Mouse (Mus musculus) heart, postnatal 36 days (tissue): Measurements from ENCODE around the gene Osbp2. TPM values are rescaled to one million over a fixed set of nuclear protein-coding genes. Genes with fewer than 3 reads are reported as not detected.
"Not testable (repeated sequence)": the region's sequence is repeated elsewhere in the genome, so short reads cannot be mapped to it uniquely, and the experiment has no call there.

ENCODE experiments used
- DNase-seq, 2 experiments: peaks; one replicate each; pipeline ENCODE4 v3.0.0; 2021 to 2022
- intact Hi-C: fragments of 180-260 bp; cut with DNase I; formaldehyde crosslinking; loops from one replicate; pipeline ENCODE4 v1.15.1; 2025
- total RNA-seq, 2 experiments: library from RNA; stranded (reverse); gene quantifications; 2 replicates each; pipeline ENCODE4 v1.2.3; 2021

The Osbp2 gene
- 10 to 100 TPM; 14.1 to 14.3 TPM for total RNA-seq

DNA sequence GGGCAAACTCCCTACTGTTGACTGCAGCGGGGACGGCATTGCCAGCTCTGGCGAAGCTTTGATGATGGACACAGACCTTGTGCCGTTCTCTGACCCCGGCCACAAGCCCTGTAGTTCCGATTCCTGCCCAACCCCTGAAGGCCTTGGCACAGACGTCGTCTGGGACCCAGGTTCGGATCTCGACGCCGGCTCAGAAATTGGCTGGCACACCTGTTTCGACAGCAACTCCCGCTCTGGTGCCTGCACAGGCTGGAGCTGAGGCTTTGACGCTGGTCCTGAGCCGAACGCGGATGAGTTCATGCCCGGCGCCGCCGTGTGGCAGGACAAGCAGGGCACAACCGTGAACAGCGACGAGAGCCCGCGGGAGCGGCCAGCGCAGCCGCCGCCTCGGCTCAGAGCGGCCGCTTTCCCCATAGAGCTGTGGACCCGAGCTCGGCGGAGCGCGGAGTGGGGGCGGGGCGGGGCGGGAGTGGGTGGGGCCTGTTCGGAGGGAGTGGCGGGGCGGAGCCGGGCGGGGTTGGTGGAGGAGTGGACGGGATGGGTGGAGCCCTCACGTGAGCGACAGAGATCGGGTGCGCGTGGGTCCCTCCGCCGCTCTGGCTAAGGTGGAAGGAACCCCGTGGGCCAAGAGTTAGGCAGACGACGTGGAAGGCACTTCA, at the start of gene Osbp2:
Osbp2 (minus strand) TSS at position 450 of the 659 bp plus-strand sequence.
- intact Hi-C loops: no loop called here
- DNase-seq: peak; percentile 53 to 63

DNA sequence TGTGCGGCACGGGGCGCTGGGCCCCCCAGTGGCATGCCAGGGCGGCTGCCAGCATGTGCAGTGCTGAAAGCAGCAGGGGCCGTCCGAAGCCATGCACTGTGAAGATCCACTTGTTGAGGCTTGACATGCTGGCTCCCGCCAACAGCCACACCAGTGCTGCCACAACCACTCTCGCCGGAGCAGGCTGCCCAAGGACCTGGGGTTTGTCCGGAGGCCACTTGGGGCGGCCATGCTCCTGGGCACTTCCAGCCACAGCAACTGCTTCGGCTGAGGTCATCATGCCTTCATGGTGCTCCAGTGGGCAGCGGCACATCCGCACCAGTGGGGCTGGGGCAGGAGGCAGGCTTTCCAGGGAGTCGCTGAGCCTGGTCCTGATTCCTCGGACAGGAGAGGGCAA, 49.2 kb upstream of the Osbp2 start:
- DNase-seq: peak; percentile 24 to 53
- intact Hi-C loops: loop anchor here (10.0 kb wide), 1 partner anchor 378 kb away; no protein-coding TSS in a partner anchor

DNA sequence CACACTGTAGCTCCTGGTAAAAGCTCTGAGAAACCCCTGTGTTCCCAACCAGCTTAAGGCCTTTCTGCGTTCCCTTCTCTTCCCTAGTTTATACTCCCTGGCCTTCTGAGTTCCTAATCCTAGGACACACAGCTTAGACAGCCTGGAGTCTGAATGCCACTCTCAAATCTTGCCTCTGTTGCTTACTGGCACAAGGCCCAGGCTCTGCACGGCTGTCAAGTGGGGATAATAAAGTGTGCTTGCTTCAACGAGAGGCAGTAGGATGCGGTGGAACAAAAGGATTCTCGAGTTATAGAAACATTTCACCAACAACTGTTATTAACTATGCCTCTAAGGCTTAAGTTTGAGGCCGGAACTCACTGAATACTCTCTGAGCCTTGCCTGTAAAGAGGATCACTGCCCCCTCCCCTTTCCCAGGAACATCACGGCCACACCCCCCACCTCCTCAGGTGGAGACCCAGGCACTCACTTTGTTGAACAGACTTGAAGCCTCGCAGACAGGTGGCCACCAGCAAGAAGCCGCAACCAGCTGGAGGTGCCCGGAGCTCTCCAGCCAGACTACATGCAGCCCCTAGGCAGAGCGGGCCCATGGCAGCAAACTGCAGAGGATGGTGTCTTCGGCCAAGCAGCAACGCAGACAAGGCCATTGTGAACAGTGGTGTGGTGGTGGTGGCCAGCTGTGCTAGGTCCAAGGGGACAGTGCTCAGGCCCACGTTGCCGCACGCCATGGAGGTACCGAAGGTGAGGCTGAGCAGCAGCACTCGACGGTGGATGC, 48.6 kb upstream of the Osbp2 start:
- intact Hi-C loops: loop anchor here (10.0 kb wide), 1 partner anchor 377 kb away; no protein-coding TSS in a partner anchor
- DNase-seq: peak in 1 of 2 experiments; percentile 18

DNA sequence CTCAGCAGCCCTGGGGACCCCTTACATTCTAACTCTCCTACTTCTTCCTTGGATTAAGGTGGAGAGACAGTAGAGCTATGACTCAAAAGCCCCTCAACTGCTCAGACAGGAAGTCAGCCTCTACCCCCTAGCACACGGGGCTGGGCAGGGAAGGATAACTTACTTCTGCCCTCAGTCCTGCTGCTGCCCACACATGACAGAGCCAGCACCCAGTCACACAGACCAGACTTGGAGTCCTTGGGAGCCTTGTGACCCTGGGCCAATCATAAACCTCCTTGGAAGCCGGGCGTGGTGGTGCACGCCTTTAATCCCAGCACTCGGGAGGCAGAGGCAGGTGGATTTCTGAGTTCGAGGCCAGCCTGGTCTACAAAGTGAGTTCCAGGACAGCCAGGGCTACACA, 47.7 kb upstream of the Osbp2 start:
- intact Hi-C loops: loop anchor here (2.0 to 10.0 kb wide), 2 partner anchors 17 to 377 kb away; partner anchors contain the start of genes 4921536K21Rik and Dusp18
- DNase-seq: not testable (repeated sequence)

DNA sequence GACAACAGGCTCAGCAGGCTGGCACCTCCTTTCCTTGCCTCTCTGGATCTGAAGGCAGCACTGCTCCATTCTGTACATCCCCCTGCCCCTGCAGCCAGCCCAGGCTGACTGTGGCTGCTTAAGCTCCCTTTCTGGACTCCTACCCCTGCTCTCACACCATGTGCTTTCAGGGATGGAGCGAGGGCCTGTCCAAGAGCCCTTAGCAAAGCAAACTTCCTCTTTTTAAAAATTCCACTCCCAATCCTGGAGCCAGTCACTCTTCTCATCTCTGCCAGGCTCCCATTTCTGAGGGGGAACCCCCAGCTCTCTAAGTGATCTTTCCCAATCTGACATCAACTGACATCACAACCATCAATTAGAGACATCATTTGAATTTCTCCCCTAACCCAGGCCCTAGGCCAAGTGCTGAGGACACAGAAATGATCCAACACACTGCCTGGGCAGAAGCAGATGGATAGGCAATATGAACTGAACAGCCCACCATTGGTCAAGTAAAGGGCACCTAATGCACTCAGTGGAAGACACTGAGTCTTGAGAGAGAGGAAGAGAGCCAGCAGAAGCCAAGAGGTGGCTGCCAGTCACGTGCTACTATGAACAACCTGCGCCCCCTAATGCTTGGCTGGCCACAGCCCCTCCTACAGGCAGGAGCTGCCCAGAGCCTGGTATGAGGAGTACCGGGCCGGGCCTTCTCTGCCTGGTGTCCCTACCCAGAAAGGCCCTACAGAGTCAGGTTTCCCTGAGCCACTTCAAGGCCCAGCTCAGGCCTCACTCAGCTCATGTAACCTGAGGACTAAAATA, 47.0 kb upstream of the Osbp2 start:
- intact Hi-C loops: loop anchor here (2.0 to 10.0 kb wide), 2 partner anchors 16 to 376 kb away; partner anchors contain the start of genes 4921536K21Rik and Dusp18
- no peak for DNase-seq

DNA sequence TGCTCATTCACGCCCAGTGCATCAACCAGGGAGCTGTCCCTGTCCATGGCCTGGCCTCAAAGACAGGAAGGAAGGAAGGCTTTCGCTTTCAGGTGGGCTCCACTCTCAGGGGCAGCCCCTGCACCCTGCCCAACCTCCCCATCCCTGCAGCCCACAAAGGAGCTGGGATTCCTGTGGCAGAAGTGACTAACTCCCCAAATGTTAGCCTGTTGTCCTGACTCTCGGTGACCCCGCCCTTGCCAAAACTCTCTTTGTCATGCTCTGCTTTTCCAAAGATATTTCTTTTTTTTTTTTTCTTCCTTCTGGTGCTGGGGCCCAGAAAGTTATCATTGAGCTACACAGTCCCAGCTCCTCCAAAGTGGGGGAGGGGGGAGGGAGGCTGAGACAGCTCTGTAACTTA, 45.5 kb upstream of the Osbp2 start:
- intact Hi-C loops: no loop called here
- no peak for DNase-seq

DNA sequence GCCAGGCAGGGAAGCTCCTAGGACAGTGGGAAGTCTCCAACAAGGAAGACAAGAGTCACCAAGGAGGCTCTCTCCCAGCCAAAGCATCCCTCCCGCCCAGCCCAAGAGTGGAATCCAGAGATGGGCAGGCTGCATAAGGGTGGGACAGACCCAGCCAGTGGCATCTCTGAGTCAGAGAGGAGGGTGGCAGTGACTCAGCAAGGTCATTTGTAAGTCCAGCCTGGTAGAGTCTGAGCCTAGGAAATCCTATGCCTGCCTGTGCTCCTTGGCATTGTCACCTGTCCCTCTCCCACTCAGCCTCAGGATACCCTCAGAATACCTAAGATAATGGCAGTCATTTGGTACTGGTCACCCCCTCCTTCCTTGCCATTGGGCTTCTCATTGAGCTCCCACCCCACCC, 41.7 kb upstream of the Osbp2 start:
- intact Hi-C loops: no loop called here

DNA sequence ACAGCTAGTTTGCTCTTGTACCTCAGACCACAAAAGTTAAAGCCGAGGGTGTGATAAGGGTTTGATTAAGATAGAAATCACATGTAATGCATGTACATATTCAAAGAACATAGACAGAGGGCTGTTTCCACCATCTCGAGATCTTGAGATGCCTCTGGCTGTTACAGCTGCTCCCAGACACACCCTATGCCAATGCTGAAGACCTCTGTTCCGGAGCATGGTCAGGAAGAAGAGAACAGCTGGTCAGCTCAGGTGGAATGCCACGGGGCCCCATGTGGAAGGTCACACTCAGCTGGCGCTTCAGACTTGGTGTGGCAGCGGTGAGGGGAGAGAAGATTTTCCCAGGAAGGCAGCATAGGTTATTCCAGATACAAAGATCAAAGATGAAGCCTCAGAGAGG, 41.0 kb upstream of the Osbp2 start:
- no peak for DNase-seq
- intact Hi-C loops: no loop called here

More for the DNA sequence above, 41.7 kb upstream of the Osbp2 start:
- no peak for DNase-seq

DNA sequence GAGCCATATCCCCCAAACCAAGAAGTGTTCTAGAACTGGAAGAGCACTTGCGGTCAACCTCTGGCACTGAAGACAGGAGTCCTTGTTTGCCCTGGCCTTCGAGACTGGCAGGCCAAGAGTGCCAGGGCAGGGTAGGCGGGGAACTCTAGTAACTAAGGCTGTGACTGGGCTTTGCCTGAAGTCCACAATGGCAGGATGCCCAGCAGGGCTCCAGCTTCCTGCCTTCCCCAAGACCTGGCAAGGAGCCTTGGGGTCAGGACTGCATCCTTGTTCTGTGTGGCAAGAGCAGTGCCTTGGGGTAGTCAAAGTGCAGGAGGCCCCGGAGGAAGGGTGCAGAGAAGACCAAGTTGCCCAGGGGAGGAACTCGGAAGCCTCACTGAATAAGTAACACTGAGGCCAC, 39.3 kb upstream of the Osbp2 start:
- DNase-seq: peak; percentile 60 to 62
- intact Hi-C loops: no loop called here

DNA sequence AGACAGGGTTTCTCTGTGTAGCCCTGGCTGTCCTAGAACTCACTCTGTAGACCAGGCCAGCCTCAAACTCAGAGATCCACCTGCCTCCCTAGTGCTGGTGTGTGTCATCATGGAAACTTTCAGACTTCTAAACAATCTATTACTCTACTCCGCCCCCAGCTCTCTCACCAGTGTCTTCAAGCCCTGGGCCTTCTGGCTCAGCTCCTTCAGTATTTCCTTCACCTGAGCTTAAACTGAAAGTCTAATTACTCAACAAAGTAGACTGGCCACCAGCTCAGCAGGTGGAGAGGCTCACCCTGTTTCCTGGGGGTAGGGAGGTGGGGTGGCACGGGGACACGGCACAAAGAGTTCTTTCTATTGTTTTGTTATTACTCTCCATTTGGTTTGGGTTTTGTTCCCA, 38.8 kb upstream of the Osbp2 start:
- intact Hi-C loops: no loop called here
- DNase-seq: no peak

DNA sequence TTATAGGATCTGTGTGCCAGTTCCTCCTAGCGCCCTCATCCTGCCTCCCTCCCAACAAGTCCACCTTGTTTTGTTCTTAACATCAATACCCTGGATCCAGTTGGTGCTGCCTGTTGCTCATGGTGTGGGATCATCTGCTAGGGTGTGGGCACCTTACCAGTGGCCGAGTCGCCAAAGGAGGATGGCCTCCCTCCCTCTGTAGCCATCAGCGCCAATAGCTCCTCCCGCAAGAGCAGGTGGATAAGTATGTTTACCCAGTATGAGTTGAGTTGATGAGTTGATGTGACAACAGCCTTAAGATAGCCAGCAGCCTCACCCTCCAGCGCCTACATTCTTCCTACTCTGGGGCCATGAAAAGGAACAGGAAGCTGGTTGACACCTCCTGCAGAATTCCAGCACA, 36.6 kb upstream of the Osbp2 start:
- DNase-seq: no peak
- intact Hi-C loops: no loop called here

DNA sequence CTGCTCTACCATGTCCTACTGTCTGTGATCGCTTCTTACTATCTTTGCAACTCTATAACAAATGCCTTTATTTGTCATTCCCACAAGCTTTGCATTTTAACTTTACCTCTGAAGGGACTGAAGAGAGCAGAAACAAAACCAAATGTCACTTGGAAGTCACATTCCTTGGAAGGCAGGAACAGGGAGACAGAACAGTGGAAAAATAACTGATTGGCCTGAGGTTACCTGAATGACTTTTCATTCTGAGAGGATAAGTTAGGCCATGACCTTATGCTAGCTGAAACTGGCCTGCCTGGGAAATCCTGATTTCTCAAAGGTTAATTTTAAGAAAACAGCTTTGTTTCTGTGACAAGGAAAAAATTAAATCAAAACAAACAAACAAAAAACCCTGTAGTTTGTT, 32.2 kb upstream of the Osbp2 start:
- intact Hi-C loops: loop anchor here (2.0 kb wide), 1 partner anchor 15 kb away; no protein-coding TSS in a partner anchor
- no peak for DNase-seq

DNA sequence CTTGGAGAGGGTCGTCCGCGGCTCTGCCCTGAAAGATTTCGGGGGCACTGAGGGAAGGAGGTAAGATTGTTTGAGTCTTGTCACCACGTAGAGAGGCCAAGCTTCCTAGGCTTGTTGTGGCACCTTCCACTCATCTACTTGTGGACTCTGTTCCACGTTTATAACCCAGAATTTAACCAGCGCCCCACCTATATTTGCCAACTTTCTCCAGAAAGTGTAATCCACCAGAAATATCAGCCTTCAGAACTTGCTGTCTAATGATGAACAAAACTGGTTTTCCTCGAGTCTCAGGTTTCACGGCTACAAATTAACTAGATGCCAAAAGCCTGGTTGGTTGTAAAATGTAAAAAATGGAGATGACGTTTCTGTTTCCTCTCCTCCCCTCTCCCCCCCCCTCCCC, 31.8 kb upstream of the Osbp2 start:
- intact Hi-C loops: loop anchor here (2.0 kb wide), 1 partner anchor 15 kb away; no protein-coding TSS in a partner anchor

DNA sequence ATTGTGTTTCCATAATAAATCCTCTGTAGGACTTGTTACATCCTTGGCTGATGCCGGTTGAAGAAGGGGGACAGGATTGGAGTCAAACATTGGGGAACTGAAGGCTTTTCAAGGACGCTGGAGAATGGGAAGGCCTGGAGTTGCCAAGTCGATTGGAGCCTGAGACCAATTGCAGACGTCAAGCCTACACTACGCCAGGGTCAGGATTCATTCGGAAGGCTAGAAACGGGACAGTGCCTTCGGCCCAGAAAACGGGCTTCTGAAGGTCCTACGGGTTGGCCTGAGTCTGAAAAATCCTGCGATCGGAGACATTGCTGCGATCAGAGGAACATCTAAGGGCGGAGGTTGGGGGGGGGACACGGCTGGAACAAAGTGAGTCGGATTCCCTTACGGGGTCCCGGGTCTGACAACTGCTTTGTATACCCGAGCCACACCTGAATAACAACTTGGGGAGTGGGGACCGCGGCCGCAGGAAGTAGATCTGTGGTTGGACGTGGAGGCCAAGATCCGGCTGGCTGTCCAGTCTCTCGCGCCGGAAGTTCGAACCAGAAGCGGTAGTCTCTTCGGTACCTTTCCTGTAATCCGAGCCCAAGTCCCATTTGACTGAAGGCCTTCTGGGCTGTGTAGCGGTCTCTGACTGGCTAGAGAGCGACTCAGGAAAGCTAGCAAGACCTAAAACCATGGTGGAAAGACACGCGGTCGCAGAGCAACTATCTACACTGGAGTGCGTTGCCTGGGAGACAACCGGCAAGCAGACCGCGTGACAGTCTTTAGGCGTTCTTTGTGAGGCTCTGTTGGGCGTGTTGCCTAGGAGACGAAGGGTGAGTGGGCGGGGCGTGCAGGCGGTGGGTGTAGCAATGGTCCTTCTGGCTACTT, 30.9 kb upstream of the Osbp2 start, which contains the start of the genes 4921536K21Rik and Dusp18:
4921536K21Rik (minus strand) TSS at position 693 of the 876 bp plus-strand sequence.
Dusp18 (plus strand) TSS at position 835 of the 876 bp plus-strand sequence.
- peak; percentile 91 for DNase-seq
- intact Hi-C loops: loop anchor here (2.0 kb wide), 1 partner anchor 16 kb away; no protein-coding TSS in a partner anchor

More for the DNA sequence above, 31.8 kb upstream of the Osbp2 start:
- no peak for DNase-seq

DNA sequence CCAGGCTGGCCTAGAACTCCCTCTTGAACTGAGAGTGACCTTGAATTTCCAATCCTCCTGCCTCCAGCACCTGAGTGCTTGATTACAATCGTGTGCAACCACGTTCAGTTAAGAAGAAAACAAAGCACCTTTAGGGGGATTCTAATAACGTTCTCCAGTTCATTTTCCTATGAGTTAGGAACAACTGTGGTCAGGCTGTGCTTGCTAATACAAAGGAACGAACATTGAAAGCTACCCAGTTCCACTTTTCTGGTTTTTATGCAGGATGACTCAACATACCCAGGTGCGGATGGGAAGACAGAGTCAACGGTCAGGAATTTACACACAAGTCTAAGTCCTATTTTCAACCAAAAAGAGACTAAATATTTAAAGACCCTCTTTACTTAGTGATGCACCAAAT, 30.3 kb upstream of the Osbp2 start:
- intact Hi-C loops: loop anchor here (2.0 kb wide), 1 partner anchor 17 kb away; no protein-coding TSS in a partner anchor

DNA sequence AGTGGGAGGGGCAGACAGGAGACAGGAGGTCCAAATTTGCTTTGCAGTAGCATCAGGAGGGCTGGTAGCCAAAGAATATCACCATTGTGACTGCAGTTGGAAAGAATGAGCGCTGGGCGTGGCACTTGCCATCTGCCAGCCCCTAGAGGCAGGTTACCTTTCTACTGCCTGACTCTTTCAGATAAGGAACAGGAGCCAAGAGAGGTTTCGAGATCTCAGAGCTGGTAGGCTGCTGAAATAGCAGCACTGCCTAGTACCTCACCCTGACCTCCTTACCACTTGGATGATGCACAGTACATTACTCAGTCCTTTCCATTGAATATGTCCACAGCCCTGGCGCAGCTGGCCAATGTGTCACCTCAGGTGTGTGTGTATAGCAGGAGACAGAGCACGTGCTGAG, 23.6 kb upstream of the Osbp2 start:
- DNase-seq: no peak
- intact Hi-C loops: loop anchor here (10.0 kb wide), 1 partner anchor 173 kb away; no protein-coding TSS in a partner anchor

More for the DNA sequence above, 30.3 kb upstream of the Osbp2 start:
- DNase-seq: no peak

DNA sequence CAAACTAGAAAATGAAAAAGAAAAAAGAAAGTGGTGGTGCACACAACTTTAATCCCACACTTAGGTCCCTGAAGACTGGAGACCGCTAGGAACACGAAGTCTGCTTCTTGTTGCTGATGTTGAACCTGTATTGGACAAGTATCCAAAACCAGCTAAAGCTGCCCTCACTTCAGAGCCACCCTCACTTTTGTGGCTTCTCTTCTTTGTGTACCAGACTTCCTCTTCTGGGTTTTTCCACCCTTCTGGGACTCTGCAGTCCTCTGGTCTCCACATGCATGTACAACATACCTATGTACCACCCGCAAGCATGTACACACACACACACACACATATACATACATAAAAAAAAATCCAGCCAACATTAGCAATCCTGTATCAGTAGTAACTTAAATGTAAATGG, 20.0 kb upstream of the Osbp2 start:
- intact Hi-C loops: loop anchor here (5.0 to 10.0 kb wide), 2 partner anchors 34 to 169 kb away; no protein-coding TSS in a partner anchor
- DNase-seq: no peak

DNA sequence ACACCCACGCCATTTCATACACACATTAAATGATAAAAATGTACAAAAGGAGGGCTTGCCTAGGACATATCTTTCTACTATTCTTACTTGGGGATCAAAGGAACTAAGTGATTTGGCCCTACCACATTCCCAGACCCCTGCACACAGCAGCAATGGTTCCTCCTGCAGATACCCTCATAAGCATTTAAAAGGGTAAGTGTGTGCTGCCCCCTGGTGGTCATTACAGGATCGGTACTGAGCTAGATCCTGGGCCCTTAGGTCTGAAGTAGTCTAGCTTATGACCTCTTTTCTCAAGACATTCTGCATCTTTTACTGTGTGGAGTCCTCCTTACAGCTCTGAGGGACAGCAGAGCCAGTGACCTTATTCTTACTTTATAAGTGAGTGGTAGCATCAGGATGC, 16.1 kb upstream of the Osbp2 start:
- intact Hi-C loops: loop anchor here (2.0 to 10.0 kb wide), 3 partner anchors 37 to 165 kb away; no protein-coding TSS in a partner anchor
- DNase-seq: peak; percentile 70 to 76

DNA sequence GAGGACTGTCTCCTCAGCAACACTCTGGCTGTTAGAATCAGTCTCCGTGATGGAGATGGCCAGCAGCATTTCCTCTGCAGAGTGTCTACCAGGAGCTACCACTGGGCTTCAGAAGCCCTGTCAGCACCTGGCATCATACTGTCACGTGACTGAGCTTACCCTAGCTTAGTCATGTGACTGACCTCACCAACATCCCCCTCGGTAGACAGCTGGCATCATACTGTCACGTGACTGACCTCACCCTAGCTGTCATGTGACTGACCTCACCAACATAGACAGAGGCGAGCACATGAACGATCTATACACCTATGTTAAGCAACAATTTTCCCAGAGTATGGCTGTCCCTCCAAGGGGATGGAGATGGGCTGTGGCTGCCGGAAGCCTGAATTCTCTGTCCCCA, 15.0 kb upstream of the Osbp2 start:
- intact Hi-C loops: no loop called here
- no peak for DNase-seq
